Mouse (Mus musculus) hindbrain, postnatal 0 days (tissue): ENCODE results near the gene Kif3b. TPM values are rescaled to one million over a fixed set of nuclear protein-coding genes. Genes with fewer than 3 reads are reported as not detected.

Source experiments
- ATAC-seq: fragments of 200-750 bp; cut with Nextera tagmentation; 2 replicates; pipeline ENCODE4 v1.8.0; 2017; ENCODE audit warnings: mild to moderate bottlenecking, moderate TSS enrichment, moderate library complexity
- DNase-seq: peaks from one replicate; pipeline ENCODE4 v3.0.0-alpha.2; 2015; ENCODE audit warnings: low spot score
- H3K27ac ChIP-seq: fragments of 300-500 bp; sonication (generic); 2 replicates; pipeline ENCODE4 v1.5.1; 2014; ENCODE audit warnings: mild to moderate bottlenecking
- H3K27me3 ChIP-seq: fragments of 300-500 bp; sonication (generic); 2 replicates; pipeline ENCODE4 v1.6.1; 2014; ENCODE audit warnings: low read length, mixed read lengths; ENCODE audit not compliant: insufficient read depth
- H3K36me3 ChIP-seq: fragments of 300-500 bp; sonication (generic); 2 replicates; pipeline ENCODE4 v1.6.1; 2014; ENCODE audit warnings: low read length, mixed read lengths; ENCODE audit not compliant: insufficient read depth
- H3K4me1 ChIP-seq: fragments of 300-500 bp; sonication (generic); 2 replicates; pipeline ENCODE4 v1.6.1; 2014; ENCODE audit warnings: antibody characterized with exemption, low read length, mixed read lengths; ENCODE audit not compliant: insufficient read depth
- H3K4me2 ChIP-seq: fragments of 300-500 bp; sonication (generic); 2 replicates; pipeline ENCODE4 v1.6.1; 2014; ENCODE audit warnings: low read depth, mild to moderate bottlenecking, low read length, moderate library complexity, mixed read lengths
- H3K4me3 ChIP-seq: fragments of 300-500 bp; sonication (generic); 2 replicates; pipeline ENCODE4 v1.5.1; 2014; ENCODE audit warnings: low read length
- H3K9ac ChIP-seq: fragments of 300-500 bp; sonication (generic); replicated peaks from 2 replicates; pipeline ENCODE4 v1.6.1; 2014; ENCODE audit warnings: mild to moderate bottlenecking, low read length, moderate library complexity, mixed read lengths
- H3K9me3 ChIP-seq: fragments of 300-500 bp; sonication (generic); 2 replicates; pipeline ENCODE4 v1.6.1; 2016; ENCODE audit warnings: low read length, mixed read lengths
- CTCF ChIP-seq: IDR thresholded peaks from 2 replicates; pipeline ENCODE4 v1.5.1; 2016; ENCODE audit warnings: antibody characterized with exemption, control low read depth, low read depth
- WGBS: fragments of 180-500 bp; shearing (Covaris S2); extraction: QIAGEN DNeasy Blood & Tissue Kit; methylation state at CpG from one replicate; pipeline ENCODE4 v1.1.7; 2014; 5-methylcytosine and 5-hydroxymethylcytosine counted together
- polyA plus RNA-seq: library from polyadenylated mRNA; unstranded; fragments of >200 nt; fragmentation: Nextera tagmentation; extraction: Ambion mirVana; gene quantifications from 2 replicates; pipeline ENCODE4 v1.2.1, GENCODE M21; 2015
- total RNA-seq: library from RNA; depleted of rRNA; stranded (reverse); fragments of >200 nt; gene quantifications from 2 replicates; pipeline ENCODE4 v1.2.3, GENCODE M21; 2014

Kif3b gene
- total and polyA plus RNA-seq, 2 experiments from 2014 or later = 17.6 to 38.1 TPM

GRCm38 (mm10) chr2:153298460-153298859 is 7.2 kb downstream of the Kif3b start:
- WGBS = 75% methylated on average over 4 of the region's 4 CpGs
- Histone ChIP-seq H3K4me2 (no peak overlapping the region), H3K27me3 (no peaks in the 10 kb centered on the region), H3K27ac (peak overlapping the region; percentile 36; the same call in 1 of the 2 replicates), H3K9ac (no peak overlapping the region; the same call in 1 of the 2 replicates), H3K4me3 (no peak overlapping the region), H3K4me1 (no peaks in the 10 kb centered on the region), H3K36me3 (no peaks in the 10 kb centered on the region), H3K9me3 (no peaks in the 10 kb centered on the region)
- ATAC-seq (no peak), DNase-seq (no peak)
- TF ChIP-seq CTCF = no peak

GRCm38 (mm10) chr2:153298863-153299262 is 7.7 kb downstream of the Kif3b start:
- H3K27ac ChIP-seq = peak overlapping the region; percentile 36; the same call in 1 of the 2 replicates
- no peak for TF ChIP-seq CTCF
- no peaks in the 10 kb centered on the region for H3K9me3 ChIP-seq
- H3K4me1 ChIP-seq = no peaks in the 10 kb centered on the region
- H3K4me3 ChIP-seq = no peak overlapping the region
- H3K27me3 ChIP-seq = no peaks in the 10 kb centered on the region
- H3K36me3 ChIP-seq = no peaks in the 10 kb centered on the region
- peak; percentile 23 for DNase-seq
- H3K4me2 ChIP-seq = no peak overlapping the region
- WGBS = 73% methylated on average over 4 of the region's 4 CpGs
- peak; percentile 36; the same call in 1 of the 2 replicates for ATAC-seq
- no peak overlapping the region; the same call in 1 of the 2 replicates for H3K9ac ChIP-seq

GRCm38 (mm10) chr2:153301123-153301522 is 9.9 kb downstream of the Kif3b start:
- no peaks in the 10 kb centered on the region for H3K4me1 ChIP-seq
- H3K9me3 ChIP-seq = no peaks in the 10 kb centered on the region
- WGBS = 92% methylated on average over 5 of the region's 5 CpGs
- no peak overlapping the region for H3K4me2 ChIP-seq
- no peak for DNase-seq
- H3K9ac ChIP-seq = no peak overlapping the region
- ATAC-seq = no peak
- no peaks in the 10 kb centered on the region for H3K27me3 ChIP-seq
- no peak overlapping the region for H3K4me3 ChIP-seq
- no peak overlapping the region for H3K27ac ChIP-seq
- H3K36me3 ChIP-seq = no peaks in the 10 kb centered on the region
- TF ChIP-seq CTCF = no peak

GRCm38 (mm10) chr2:153305240-153305639 is 14.0 kb downstream of the Kif3b start:
- Histone ChIP-seq H3K27me3 (no peaks in the 10 kb centered on the region), H3K4me3 (no peak overlapping the region), H3K4me1 (no peaks in the 10 kb centered on the region; the same call in 1 of the 2 replicates), H3K9ac (no peak overlapping the region), H3K4me2 (no peak overlapping the region), H3K36me3 (no peaks in the 10 kb centered on the region), H3K27ac (peak overlapping the region; percentile 34; the same call in 1 of the 2 replicates), H3K9me3 (no peaks in the 10 kb centered on the region)
- DNase-seq (no peak), ATAC-seq (no peak)
- WGBS = 71% methylated on average over 6 of the region's 6 CpGs
- TF ChIP-seq CTCF = no peak

GRCm38 (mm10) chr2:153308586-153308985 is 17.4 kb downstream of the Kif3b start:
- TF ChIP-seq CTCF = no peak
- Histone ChIP-seq H3K4me2 (no peak overlapping the region), H3K27me3 (no peaks in the 10 kb centered on the region), H3K9me3 (no peaks in the 10 kb centered on the region), H3K4me1 (no peaks in the 10 kb centered on the region; the same call in 1 of the 2 replicates), H3K36me3 (no peaks in the 10 kb centered on the region), H3K27ac (no peak overlapping the region; the same call in 1 of the 2 replicates), H3K4me3 (no peak overlapping the region), H3K9ac (no peak overlapping the region)
- no peak for ATAC-seq
- WGBS = 60% methylated on average over 7 of the region's 7 CpGs
- DNase-seq = no peak

GRCm38 (mm10) chr2:153309106-153309505 is 17.9 kb downstream of the Kif3b start:
- Histone ChIP-seq H3K4me2 (no peak overlapping the region), H3K27ac (no peak overlapping the region; the same call in 1 of the 2 replicates), H3K27me3 (no peaks in the 10 kb centered on the region), H3K4me3 (no peak overlapping the region), H3K36me3 (no peaks in the 10 kb centered on the region), H3K4me1 (no peaks in the 10 kb centered on the region; the same call in 1 of the 2 replicates), H3K9ac (no peak overlapping the region), H3K9me3 (no peaks in the 10 kb centered on the region)
- ATAC-seq (0 out of 2 replicates have a peak, but pooled peaks have one; percentile 15), DNase-seq (no peak)
- WGBS = 79% methylated on average over 8 of the region's 8 CpGs
- no peak for TF ChIP-seq CTCF

- Histone ChIP-seq H3K4me2 (no peak overlapping the region), H3K27me3 (no peaks in the 10 kb centered on the region), H3K36me3 (no peaks in the 10 kb centered on the region), H3K4me1 (no peaks in the 10 kb centered on the region; the same call in 1 of the 2 replicates), H3K9me3 (no peaks in the 10 kb centered on the region), H3K9ac (no peak overlapping the region), H3K4me3 (no peak overlapping the region), H3K27ac (no peak overlapping the region)
- 71% methylated on average over 6 of the region's 6 CpGs for WGBS
- ATAC-seq (no peak), DNase-seq (peak; percentile 28)
- no peak for TF ChIP-seq CTCF
Measured at GRCm38 (mm10) chr2:153310228-153310627, 19.0 kb downstream of the Kif3b start.
